Comparison of ENCODE assay signal across 14 mouse cellular contexts in genomic region chr4:63498346-63498745, GRCm38 (mm10). TPM values are rescaled to one million over a fixed set of nuclear protein-coding genes. Genes with fewer than 3 reads are reported as not detected.
DNase-seq lines count a peak whose midpoint lies in the region; ATAC-seq lines count a peak whose summit lies in the region.
"Had no signal": no experiment of that assay in that cellular context is flagged by ENCODE, and none has a peak within 500 bp of the region (broad histone marks: within the 10 kb centered on the region; RNA-seq: fewer than 3 reads in every experiment).

No protein-coding gene starts in this region.

- H3K4me3 ChIP-seq in hindbrain, embryonic 14.5 days (replicated peaks; ENCODE audit: low read length) = no peak overlapping the region
- no peak overlapping the region for H3K4me3 ChIP-seq in hindbrain, embryonic 12.5 days
- no peak overlapping the region for H3K4me3 ChIP-seq in midbrain, embryonic 12.5 days
- no peak overlapping the region for H3K4me3 ChIP-seq in midbrain, embryonic 15.5 days
- H3K4me3 ChIP-seq in embryonic facial prominence, embryonic 10.5 days = no peak overlapping the region
- H3K4me3 ChIP-seq: embryonic facial prominence, embryonic 12.5 days; forebrain, embryonic 12.5 days; limb, embryonic 13.5 days; myocyte had no signal

- WGBS in hindbrain, embryonic 14.5 days = 34% methylated on average over 3 of the region's 3 CpGs
- WGBS in hindbrain, embryonic 12.5 days = 25% methylated on average over 3 of the region's 3 CpGs
- WGBS in midbrain, embryonic 12.5 days = 32% methylated on average over 3 of the region's 3 CpGs
- 30% methylated on average over 3 of the region's 3 CpGs for WGBS in midbrain, embryonic 15.5 days
- 33% methylated on average over 3 of the region's 3 CpGs for WGBS in embryonic facial prominence, embryonic 10.5 days

- peaks cover 14% of the 10 kb centered on the region; the same call in 1 of the 2 replicates for H3K27me3 ChIP-seq in hindbrain, embryonic 14.5 days (ENCODE audit: control insufficient read depth, insufficient read depth, low read length)
- peaks cover 20% of the 10 kb centered on the region for H3K27me3 ChIP-seq in hindbrain, embryonic 12.5 days
- H3K27me3 ChIP-seq in midbrain, embryonic 12.5 days = peaks cover 12% of the 10 kb centered on the region
- H3K27me3 ChIP-seq in midbrain, embryonic 15.5 days (replicated peaks) = peaks cover 4% of the 10 kb centered on the region; the same call in 1 of the 2 replicates
- peaks cover 48% of the 10 kb centered on the region for H3K27me3 ChIP-seq in embryonic facial prominence, embryonic 10.5 days (replicated peaks; ENCODE audit: low read depth, poor library complexity, severe bottlenecking)

- H3K4me2 ChIP-seq in hindbrain, embryonic 14.5 days (replicated peaks) = no peak overlapping the region
- H3K4me2 ChIP-seq in hindbrain, embryonic 12.5 days (replicated peaks) = no peak overlapping the region
- no peak overlapping the region for H3K4me2 ChIP-seq in midbrain, embryonic 12.5 days (replicated peaks)
- H3K4me2 ChIP-seq in midbrain, embryonic 15.5 days = no peak overlapping the region
- H3K4me2 ChIP-seq: embryonic facial prominence, embryonic 12.5 days; forebrain, embryonic 12.5 days; limb, embryonic 13.5 days had no signal

- H3K36me3 ChIP-seq in hindbrain, embryonic 14.5 days (replicated peaks; ENCODE audit: control insufficient read depth, insufficient read depth) = no peaks in the 10 kb centered on the region
- H3K36me3 ChIP-seq in hindbrain, embryonic 12.5 days = no peaks in the 10 kb centered on the region
- no peaks in the 10 kb centered on the region for H3K36me3 ChIP-seq in midbrain, embryonic 12.5 days
- no peaks in the 10 kb centered on the region for H3K36me3 ChIP-seq in midbrain, embryonic 15.5 days (replicated peaks)
- H3K36me3 ChIP-seq in embryonic facial prominence, embryonic 10.5 days (replicated peaks) = no peaks in the 10 kb centered on the region
- H3K36me3 ChIP-seq: embryonic facial prominence, embryonic 12.5 days; forebrain, embryonic 12.5 days; limb, embryonic 13.5 days had no signal

- peak; percentile 40 for DNase-seq in hindbrain, embryonic 14.5 days (ENCODE audit: low spot score)
- peak; percentile 17 for DNase-seq in embryonic facial prominence, embryonic 10.5 days (ENCODE audit: low spot score)
- peak; percentile 35 for DNase-seq in retina, postnatal 1 day
- DNase-seq in kidney, postnatal 10 days = no peak
- no peak for DNase-seq in yolk sac, embryonic 10.5 days (ENCODE audit: low spot score)
- DNase-seq: adrenal gland, postnatal 25 days; kidney, adult 9 months had no signal

- ATAC-seq in hindbrain, embryonic 14.5 days (ENCODE audit: low FRiP score) = no peak
- no peak for ATAC-seq in hindbrain, embryonic 12.5 days (ENCODE audit: low FRiP score)
- no peak for ATAC-seq in midbrain, embryonic 12.5 days (ENCODE audit: low FRiP score, low read depth)
- no peak for ATAC-seq in midbrain, embryonic 15.5 days (replicated peaks)

- H3K4me1 ChIP-seq in hindbrain, embryonic 14.5 days (replicated peaks; ENCODE audit: control insufficient read depth, insufficient read depth, low read length) = peaks cover 11% of the 10 kb centered on the region; the same call in 1 of the 2 replicates
- peaks cover 28% of the 10 kb centered on the region for H3K4me1 ChIP-seq in hindbrain, embryonic 12.5 days
- peaks cover 27% of the 10 kb centered on the region for H3K4me1 ChIP-seq in midbrain, embryonic 12.5 days
- peaks cover 22% of the 10 kb centered on the region for H3K4me1 ChIP-seq in midbrain, embryonic 15.5 days
- H3K4me1 ChIP-seq in embryonic facial prominence, embryonic 10.5 days = peaks cover 42% of the 10 kb centered on the region

- no peaks in the 10 kb centered on the region for H3K9me3 ChIP-seq in hindbrain, embryonic 14.5 days (ENCODE audit: control insufficient read depth, low read length)
- no peaks in the 10 kb centered on the region for H3K9me3 ChIP-seq in hindbrain, embryonic 12.5 days (replicated peaks)
- H3K9me3 ChIP-seq in midbrain, embryonic 12.5 days = no peaks in the 10 kb centered on the region
- H3K9me3 ChIP-seq in midbrain, embryonic 15.5 days = no peaks in the 10 kb centered on the region
- no peaks in the 10 kb centered on the region for H3K9me3 ChIP-seq in embryonic facial prominence, embryonic 10.5 days
- H3K9me3 ChIP-seq: embryonic facial prominence, embryonic 12.5 days; forebrain, embryonic 12.5 days; limb, embryonic 13.5 days had no signal

- no peak overlapping the region for H3K9ac ChIP-seq in hindbrain, embryonic 14.5 days
- H3K9ac ChIP-seq in hindbrain, embryonic 12.5 days = no peak overlapping the region
- no peak overlapping the region for H3K9ac ChIP-seq in midbrain, embryonic 12.5 days (replicated peaks)
- no peak overlapping the region for H3K9ac ChIP-seq in midbrain, embryonic 15.5 days
- H3K9ac ChIP-seq: embryonic facial prominence, embryonic 12.5 days; forebrain, embryonic 12.5 days; limb, embryonic 13.5 days had no signal

- H3K27ac ChIP-seq in hindbrain, embryonic 14.5 days = 0 out of 2 replicates have a peak overlapping the region, but pooled peaks have one; percentile 14
- no peak overlapping the region for H3K27ac ChIP-seq in hindbrain, embryonic 12.5 days
- H3K27ac ChIP-seq in midbrain, embryonic 12.5 days (replicated peaks) = peak overlapping the region; percentile 8; the same call in 1 of the 2 replicates
- no peak overlapping the region for H3K27ac ChIP-seq in midbrain, embryonic 15.5 days
- no peak overlapping the region for H3K27ac ChIP-seq in embryonic facial prominence, embryonic 10.5 days (replicated peaks)
- H3K27ac ChIP-seq: embryonic facial prominence, embryonic 12.5 days; forebrain, embryonic 12.5 days; limb, embryonic 13.5 days had no signal

RNA-seq across cellular contexts. Expression of gene Whrn, which starts 2.6 kb away (rescaled TPM):
- 5.8 and 8.0 TPM in 2 replicates for polyA plus RNA-seq in hindbrain, embryonic 14.5 days (2014; fragmentation: Nextera tagmentation; extraction: Ambion mirVana)
- polyA plus RNA-seq in hindbrain, embryonic 12.5 days (2016; fragmentation: Nextera tagmentation; extraction: Ambion mirVana) = 10.6 and 10.8 TPM in 2 replicates
- polyA plus RNA-seq in midbrain, embryonic 12.5 days (2016; fragmentation: Nextera tagmentation; extraction: Ambion mirVana) = 15.4 and 16.9 TPM in 2 replicates
- polyA plus RNA-seq in midbrain, embryonic 15.5 days (2015; fragmentation: Nextera tagmentation; extraction: Ambion mirVana) = 6.5 and 7.5 TPM in 2 replicates
- 4.2 and 7.5 TPM in 2 replicates for polyA plus RNA-seq in embryonic facial prominence, embryonic 10.5 days (2016; fragmentation: Nextera tagmentation; extraction: Ambion mirVana)

RNA-seq across cellular contexts. Expression of gene Atp6v1g1, which starts 46.2 kb away (rescaled TPM):
- polyA plus RNA-seq in hindbrain, embryonic 14.5 days (2014; fragmentation: Nextera tagmentation; extraction: Ambion mirVana) = 409 and 428 TPM in 2 replicates
- polyA plus RNA-seq in hindbrain, embryonic 12.5 days (2016; fragmentation: Nextera tagmentation; extraction: Ambion mirVana) = 365 and 374 TPM in 2 replicates
- 358 and 367 TPM in 2 replicates for polyA plus RNA-seq in midbrain, embryonic 12.5 days (2016; fragmentation: Nextera tagmentation; extraction: Ambion mirVana)
- polyA plus RNA-seq in midbrain, embryonic 15.5 days (2015; fragmentation: Nextera tagmentation; extraction: Ambion mirVana) = 409 and 410 TPM in 2 replicates
- 244 and 267 TPM in 2 replicates for polyA plus RNA-seq in embryonic facial prominence, embryonic 10.5 days (2016; fragmentation: Nextera tagmentation; extraction: Ambion mirVana)

Comparison
In these comparisons a context has a peak if more than half of its experiments do, and no peak if none do; other contexts are left out.
1. H3K27ac ChIP-seq: peak in hindbrain, embryonic 14.5 days (single experiment) and midbrain, embryonic 12.5 days (single experiment); none in hindbrain, embryonic 12.5 days (single experiment), midbrain, embryonic 15.5 days (single experiment) and embryonic facial prominence, embryonic 10.5 days (single experiment).
2. DNase-seq: peak in hindbrain, embryonic 14.5 days (single experiment), embryonic facial prominence, embryonic 10.5 days (single experiment) and retina, postnatal 1 day (single experiment); none in kidney, postnatal 10 days (single experiment) and yolk sac, embryonic 10.5 days (single experiment).